Mouse (Mus musculus): ENCODE measurements around the gene Gucd1.
"Not testable (repeated sequence)": the region's sequence is repeated elsewhere in the genome, so short reads cannot be mapped to it uniquely, and the experiment has no call there.

Gucd1 gene

GRCm38 (mm10) chr10:75535423-75535822, 17.7 kb upstream of the Gucd1 start:
- no peak for DNase-seq

- DNase-seq = no peak
These were observed 17.2 kb upstream of the Gucd1 start for GRCm38 (mm10) chr10:75534934-75535333.

- DNase-seq = no peak
These were observed 16.4 kb upstream of the Gucd1 start for GRCm38 (mm10) chr10:75534216-75534615.

- no peak for DNase-seq
These were observed 13.8 kb upstream of the Gucd1 start for GRCm38 (mm10) chr10:75531532-75532090.

GRCm38 (mm10) chr10:75530322-75530721, 12.6 kb upstream of the Gucd1 start:
- no peak for DNase-seq

- DNase-seq = not testable (repeated sequence)
These were observed 7.7 kb upstream of the Gucd1 start for GRCm38 (mm10) chr10:75525450-75525849.

- no peak for DNase-seq
These were observed 3.9 kb upstream of the Gucd1 start for GRCm38 (mm10) chr10:75521643-75522042.

GRCm38 (mm10) chr10:75520581-75520980, 2.8 kb upstream of the Gucd1 start:
- no peak for DNase-seq

- DNase-seq = peak; percentile 83 to 89
These were observed 557 bp downstream of the Gucd1 start, which contains the start of gene Snrpd3 for GRCm38 (mm10) chr10:75517073-75517757. TSS of gene Snrpd3 (plus strand) at chr10:75517551.

- no peak for DNase-seq
These were observed 1.1 kb downstream of the Gucd1 start for GRCm38 (mm10) chr10:75516724-75517072.

GRCm38 (mm10) chr10:75516038-75516723, 1.6 kb downstream of the Gucd1 start:
- DNase-seq = peak in 1 of 2 experiments; percentile 13

GRCm38 (mm10) chr10:75515216-75516037, 2.3 kb downstream of the Gucd1 start:
- DNase-seq = no peak

GRCm38 (mm10) chr10:75514361-75514760, 3.4 kb downstream of the Gucd1 start:
- DNase-seq = no peak

GRCm38 (mm10) chr10:75513306-75514067, 4.3 kb downstream of the Gucd1 start:
- no peak for DNase-seq

GRCm38 (mm10) chr10:75512796-75513195, 5.0 kb downstream of the Gucd1 start:
- no peak for DNase-seq

GRCm38 (mm10) chr10:75511897-75512296, 5.9 kb downstream of the Gucd1 start:
- no peak for DNase-seq

GRCm38 (mm10) chr10:75511060-75511459, 6.7 kb downstream of the Gucd1 start:
- no peak for DNase-seq

- peak; percentile 72 to 75 for DNase-seq
These were observed 7.3 kb downstream of the Gucd1 start for GRCm38 (mm10) chr10:75510446-75510845.

GRCm38 (mm10) chr10:75505928-75506327, 11.8 kb downstream of the Gucd1 start:
- DNase-seq = not testable (repeated sequence)

GRCm38 (mm10) chr10:75505130-75505495, 12.7 kb downstream of the Gucd1 start:
- no peak for DNase-seq

- DNase-seq = no peak
These were observed 13.3 kb downstream of the Gucd1 start for GRCm38 (mm10) chr10:75504234-75505129.

Measured in cerebellum, postnatal 36 days (tissue).